Mouse (Mus musculus): ENCODE measurements at regions not wholly inside any gene's neighbourhood (a gene's known extent, or its start where the extent isn't known, plus 50 kb on each side); places are given as distances from the start of the nearest gene placed in this dataset.

- Histone ChIP-seq H3K27me3 (replicated peaks) (no peaks in the 10 kb centered on the region), H3K4me3 (replicated peaks in 1 of 3; ENCODE audit: low read depth in 2 of 3, low read length in 2 of 3, poor library complexity in 1 of 3) (no peak overlapping the region), H3K4me1 (ENCODE audit: control insufficient read depth in 1 of 2, insufficient read depth in 2 of 2) (no peaks in the 10 kb centered on the region), H3K9me3 (replicated peaks; ENCODE audit: low read length) (no peaks in the 10 kb centered on the region), H3K9ac (ENCODE audit: insufficient read depth, low read depth) (no peak overlapping the region), H3K36me3 (replicated peaks in 1 of 2; ENCODE audit: control insufficient read depth in 1 of 2, insufficient read depth in 1 of 2, low read length in 1 of 2) (no peaks in the 10 kb centered on the region), H3K27ac (ENCODE audit: insufficient read depth, low read depth) (no peak overlapping the region), H3K4me2 (ENCODE audit: insufficient read depth, low read depth, poor library complexity, severe bottlenecking) (no peak overlapping the region), H3K79me2 (replicated peaks; ENCODE audit: control insufficient read depth, extremely low read depth, insufficient read depth, poor library complexity, severe bottlenecking) (no peaks in the 10 kb centered on the region)
- in situ Hi-C loops (cut with MboI; ENCODE audit: low pct_ligation_motif_present, low pct_unique_long_range_greater_than_20kb, low sequenced_read_pairs) (no loop called here), dilution Hi-C loops (cut with MboI; ENCODE audit: extremely low pct_ligation_motif_present, extremely low pct_unique_long_range_greater_than_20kb, low sequenced_read_pairs) (no loop called here)
- DNase-seq (ENCODE audit: extremely low read depth) = no peak
- TF ChIP-seq USF1 (IDR thresholded peaks at IDR 0.05; ENCODE audit: low read depth, low read length) (no peak), MAFK (IDR thresholded peaks at IDR 0.05; ENCODE audit: insufficient replicate concordance, low read length) (no peak), CTCF (conservative IDR thresholded peaks at IDR 0.05 in 1 of 2, IDR thresholded peaks at IDR 0.05 in 1 of 2; ENCODE audit: low read depth in 2 of 2, low read length in 2 of 2) (no peak), SMC3 (IDR thresholded peaks at IDR 0.05; ENCODE audit: low read depth, low read length) (no peak), TCF12 (IDR thresholded peaks at IDR 0.05; ENCODE audit: low read depth, low read length) (no peak), NELFE (IDR thresholded peaks at IDR 0.05; ENCODE audit: low read depth, low read length) (no peak), TBP (conservative IDR thresholded peaks at IDR 0.05; ENCODE audit: low read depth, low read length) (no peak), ZNF384 (IDR thresholded peaks at IDR 0.05; ENCODE audit: low read depth, low read length) (no peak), ZC3H11A (IDR thresholded peaks at IDR 0.05; ENCODE audit: low read depth, low read length) (no peak), CHD1 (IDR thresholded peaks at IDR 0.05; ENCODE audit: low read depth, low read length) (no peak), ELF1 (IDR thresholded peaks at IDR 0.05; ENCODE audit: low read depth, low read length) (no peak), BHLHE40 (IDR thresholded peaks at IDR 0.05; ENCODE audit: low read depth, low read length) (no peak), JUN (IDR thresholded peaks at IDR 0.05; ENCODE audit: insufficient read depth, low read depth, low read length) (no peak), MAX (IDR thresholded peaks at IDR 0.05; ENCODE audit: low read length) (no peak)
These were observed 557.3 kb downstream of the Ptprc start for GRCm38 (mm10) chr1:137618231-137618630.

GRCm38 (mm10) chr1:137617513-137617912 is 558.0 kb downstream of the Ptprc start:
- H3K4me3 ChIP-seq (replicated peaks in 1 of 3; ENCODE audit: low read depth in 2 of 3, low read length in 2 of 3, poor library complexity in 1 of 3) = no peak overlapping the region
- in situ Hi-C loops (cut with MboI; ENCODE audit: low pct_ligation_motif_present, low pct_unique_long_range_greater_than_20kb, low sequenced_read_pairs) (no loop called here), dilution Hi-C loops (cut with MboI; ENCODE audit: extremely low pct_ligation_motif_present, extremely low pct_unique_long_range_greater_than_20kb, low sequenced_read_pairs) (no loop called here)
- no peak for DNase-seq (ENCODE audit: extremely low read depth)
- H3K36me3 ChIP-seq (replicated peaks in 1 of 2; ENCODE audit: control insufficient read depth in 1 of 2, insufficient read depth in 1 of 2, low read length in 1 of 2) = no peaks in the 10 kb centered on the region
- no peaks in the 10 kb centered on the region for H3K27me3 ChIP-seq (replicated peaks)
- H3K79me2 ChIP-seq (replicated peaks; ENCODE audit: control insufficient read depth, extremely low read depth, insufficient read depth, poor library complexity, severe bottlenecking) = no peaks in the 10 kb centered on the region
- H3K27ac ChIP-seq (ENCODE audit: insufficient read depth, low read depth) = no peak overlapping the region
- no peak for TF ChIP-seq TBP (conservative IDR thresholded peaks at IDR 0.05; ENCODE audit: low read depth, low read length)
- no peak for TF ChIP-seq POLR2AphosphoS2 (IDR thresholded peaks at IDR 0.05; ENCODE audit: low read depth, low read length)
- no peak for TF ChIP-seq UBTF (IDR thresholded peaks at IDR 0.05; ENCODE audit: low read depth, low read length)
- no peak for TF ChIP-seq MYC (IDR thresholded peaks at IDR 0.05; ENCODE audit: low read depth, low read length)
- TF ChIP-seq IRF4 (IDR thresholded peaks at IDR 0.05; ENCODE audit: low read depth, low read length) = no peak
- no peak for TF ChIP-seq KAT2A (IDR thresholded peaks at IDR 0.05; ENCODE audit: insufficient replicate concordance, low read length)
- TF ChIP-seq NELFE (IDR thresholded peaks at IDR 0.05; ENCODE audit: low read depth, low read length) = no peak
- TF ChIP-seq JUND (conservative IDR thresholded peaks at IDR 0.05; ENCODE audit: low read depth, low read length) = no peak
- TF ChIP-seq MAZ (IDR thresholded peaks at IDR 0.05; ENCODE audit: low read depth, low read length) = no peak
- TF ChIP-seq JUN (IDR thresholded peaks at IDR 0.05; ENCODE audit: insufficient read depth, low read depth, low read length) = no peak
- no peak for TF ChIP-seq MAX (IDR thresholded peaks at IDR 0.05; ENCODE audit: low read length)
- no peak for TF ChIP-seq ETS1 (conservative IDR thresholded peaks at IDR 0.05; ENCODE audit: low read depth, low read length)
- no peak for TF ChIP-seq RCOR1 (conservative IDR thresholded peaks at IDR 0.05; ENCODE audit: low read depth, low read length)
- TF ChIP-seq ZKSCAN1 (IDR thresholded peaks at IDR 0.05; ENCODE audit: borderline replicate concordance, low read depth, low read length) = no peak
- TF ChIP-seq ZNF384 (IDR thresholded peaks at IDR 0.05; ENCODE audit: low read depth, low read length) = no peak
- no peak for TF ChIP-seq USF2 (conservative IDR thresholded peaks at IDR 0.05; ENCODE audit: low read depth, low read length)
- TF ChIP-seq MEF2A (IDR thresholded peaks at IDR 0.05; ENCODE audit: borderline replicate concordance, low read depth, low read length) = no peak
- TF ChIP-seq CHD1 (IDR thresholded peaks at IDR 0.05; ENCODE audit: low read depth, low read length) = no peak
- TF ChIP-seq RAD21 (IDR thresholded peaks at IDR 0.05; ENCODE audit: low read depth, low read length) = no peak
- H3K9ac ChIP-seq (ENCODE audit: insufficient read depth, low read depth) = no peak overlapping the region
- no peak overlapping the region for H3K4me2 ChIP-seq (ENCODE audit: insufficient read depth, low read depth, poor library complexity, severe bottlenecking)
- H3K4me1 ChIP-seq (ENCODE audit: control insufficient read depth in 1 of 2, insufficient read depth in 2 of 2) = no peaks in the 10 kb centered on the region
- no peaks in the 10 kb centered on the region for H3K9me3 ChIP-seq (replicated peaks; ENCODE audit: low read length)
